Mouse (Mus musculus) myocyte (in vitro differentiated cells): ENCODE measurements around the gene Atxn2. TPM values are rescaled to one million over a fixed set of nuclear protein-coding genes. Genes with fewer than 3 reads are reported as not detected.

ENCODE experiments used
- H3K27me3 ChIP-seq: one replicate; pipeline ENCODE4 v1.6.1; 2011; ENCODE audit not compliant: control insufficient read depth, insufficient read depth, insufficient read length
- H3K36me3 ChIP-seq: one replicate; pipeline ENCODE4 v1.6.1; 2011; ENCODE audit not compliant: control insufficient read depth, insufficient read depth
- H3K4me2 ChIP-seq: one replicate; pipeline ENCODE4 v1.6.1; 2011; ENCODE audit warnings: low read depth, control low read depth
- H3K4me3 ChIP-seq: one replicate; pipeline ENCODE4 v1.5.1; 2011; ENCODE audit warnings: mild to moderate bottlenecking, control low read depth, moderate library complexity
- H3K79me2 ChIP-seq: one replicate; pipeline ENCODE4 v1.6.1; 2011; ENCODE audit not compliant: control insufficient read depth, insufficient read depth
- H3ac ChIP-seq: one replicate; pipeline ENCODE4 v1.6.1; 2011; ENCODE audit not compliant: control insufficient read depth, insufficient read length
- CEBPB ChIP-seq: IDR thresholded peaks from 2 replicates; pipeline ENCODE4 v1.6.1; 2011; ENCODE audit warnings: mild to moderate bottlenecking, moderate library complexity; ENCODE audit not compliant: poor library complexity, insufficient read depth, severe bottlenecking
- E2F4 ChIP-seq: IDR thresholded peaks from one replicate; pipeline ENCODE4 v1.6.1; 2011; ENCODE audit warnings: mild to moderate bottlenecking, control low read depth, moderate library complexity; ENCODE audit not compliant: insufficient read depth
- MAX ChIP-seq: IDR thresholded peaks from one replicate; pipeline ENCODE4 v1.6.1; 2011; ENCODE audit warnings: low read depth, mild to moderate bottlenecking, control low read depth
- MYOD1 ChIP-seq, 3 experiments: IDR thresholded peaks; one replicate each; pipeline ENCODE4 v1.6.1; 2011; ENCODE audit warnings: control low read depth in 2 of 3, low read depth in 2 of 3, mild to moderate bottlenecking in 2 of 3, moderate library complexity in 1 of 3; ENCODE audit not compliant: insufficient read length in 2 of 3, control insufficient read depth in 1 of 3
- MYOG ChIP-seq, 3 experiments: IDR thresholded peaks; one replicate each; pipeline ENCODE4 v1.6.1; 2011; ENCODE audit warnings: control low read depth in 2 of 3, low read depth in 2 of 3, mild to moderate bottlenecking in 2 of 3; ENCODE audit not compliant: insufficient read length in 2 of 3, control insufficient read depth in 1 of 3, insufficient read depth in 1 of 3
- POLR2A ChIP-seq: IDR thresholded peaks from one replicate; pipeline ENCODE4 v1.6.1; 2011; ENCODE audit warnings: low read depth, mild to moderate bottlenecking, control low read depth, moderate library complexity; ENCODE audit not compliant: insufficient read length
- POLR2AphosphoS2 ChIP-seq: IDR thresholded peaks from one replicate; pipeline ENCODE4 v1.6.1; 2011; ENCODE audit warnings: low read depth, control low read depth; ENCODE audit not compliant: insufficient read length
- REST ChIP-seq: IDR thresholded peaks from one replicate; pipeline ENCODE4 v1.6.1; 2011; ENCODE audit warnings: mild to moderate bottlenecking, control low read depth, moderate library complexity; ENCODE audit not compliant: insufficient read depth, insufficient read length
- SRF ChIP-seq: IDR thresholded peaks from one replicate; pipeline ENCODE4 v1.6.1; 2011; ENCODE audit warnings: low read depth; ENCODE audit not compliant: control insufficient read depth, insufficient read length
- TCF12 ChIP-seq: IDR thresholded peaks from one replicate; pipeline ENCODE4 v1.6.1; 2011; ENCODE audit warnings: mild to moderate bottlenecking, control low read depth; ENCODE audit not compliant: poor library complexity, insufficient read depth, severe bottlenecking
- TCF3 ChIP-seq: IDR thresholded peaks from one replicate; pipeline ENCODE4 v1.6.1; 2011; ENCODE audit warnings: low read depth, control low read depth; ENCODE audit not compliant: insufficient read length
- USF1 ChIP-seq: IDR thresholded peaks from one replicate; pipeline ENCODE4 v1.6.1; 2011; ENCODE audit warnings: low read depth, mild to moderate bottlenecking, control low read depth, moderate library complexity
- polyA plus RNA-seq: library from polyadenylated mRNA; unstranded; fragments of >200 nt; fragmentation: generic; extraction: Trizol; gene quantifications from one replicate; pipeline ENCODE4 v1.2.1, GENCODE M21; 2012; ENCODE audit warnings: missing spikeins

Gene Atxn2
- polyA plus RNA-seq, 1 experiment, result 95.3 TPM

DNA sequence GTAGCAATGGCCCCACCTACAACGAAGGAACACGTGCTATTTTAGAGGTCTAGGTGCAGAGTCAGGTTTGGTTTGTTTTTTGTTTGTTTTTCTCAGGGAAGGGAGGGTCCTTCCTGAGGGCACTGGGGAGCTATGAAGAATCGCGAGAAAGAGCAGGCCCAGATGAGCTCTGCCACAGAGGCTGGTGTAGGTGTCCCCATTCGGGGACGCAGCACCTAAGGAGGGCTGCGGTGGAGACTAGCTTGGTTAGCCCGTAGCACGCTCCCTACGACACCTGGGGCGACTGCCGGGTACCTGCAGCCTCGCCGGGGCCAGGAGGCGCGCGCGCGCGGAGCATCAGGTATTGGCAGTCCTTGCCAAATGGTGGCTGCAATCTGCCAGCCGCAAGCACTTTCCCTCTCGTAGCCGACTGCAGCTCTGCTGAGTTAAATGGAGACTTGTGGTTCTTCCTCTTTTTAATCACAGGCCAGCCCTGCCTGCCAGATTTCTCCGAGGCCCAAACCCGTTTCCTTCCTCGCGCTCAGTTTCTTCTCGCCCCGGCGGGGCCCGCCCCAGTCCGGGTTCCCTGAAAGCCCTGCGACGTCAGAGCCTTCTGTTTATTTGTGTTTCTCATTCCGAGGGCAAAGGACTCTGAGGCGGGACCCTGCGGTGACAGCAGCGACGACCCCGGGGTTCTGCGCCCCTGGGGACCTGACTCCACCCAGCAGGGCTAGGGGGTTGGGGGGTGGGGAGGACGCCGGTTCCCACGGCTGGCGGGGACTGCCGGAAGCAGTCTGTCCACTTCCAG, 127.4 kb downstream of the Atxn2 start:
- peak overlapping the region; percentile 95 for H3ac ChIP-seq
- peak overlapping the region; percentile 85 for H3K4me3 ChIP-seq
- peaks cover 27% of the 10 kb centered on the region for H3K79me2 ChIP-seq
- TF ChIP-seq CEBPB, result no peak
- no peak for TF ChIP-seq MYOG (IDR thresholded peaks at IDR 0.05; ENCODE audit: control insufficient read depth in 1 of 3, insufficient read depth in 1 of 3, insufficient read length in 2 of 3, low read depth in 2 of 3)
- TF ChIP-seq TCF12, result no peak
- no peak for TF ChIP-seq USF1
- TF ChIP-seq REST, result no peak
- TF ChIP-seq MAX, result no peak
- TF ChIP-seq POLR2A, result no peak
- no peak for TF ChIP-seq TCF3
- TF ChIP-seq E2F4, result no peak
- no peak for TF ChIP-seq MYOD1 (IDR thresholded peaks at IDR 0.05; ENCODE audit: control insufficient read depth in 1 of 3, insufficient read length in 2 of 3, low read depth in 2 of 3)
- no peak for TF ChIP-seq SRF
- TF ChIP-seq POLR2AphosphoS2, result no peak
- H3K27me3 ChIP-seq, result no peaks in the 10 kb centered on the region
- H3K36me3 ChIP-seq, result no peaks in the 10 kb centered on the region
- peak overlapping the region; percentile 75 for H3K4me2 ChIP-seq

DNA sequence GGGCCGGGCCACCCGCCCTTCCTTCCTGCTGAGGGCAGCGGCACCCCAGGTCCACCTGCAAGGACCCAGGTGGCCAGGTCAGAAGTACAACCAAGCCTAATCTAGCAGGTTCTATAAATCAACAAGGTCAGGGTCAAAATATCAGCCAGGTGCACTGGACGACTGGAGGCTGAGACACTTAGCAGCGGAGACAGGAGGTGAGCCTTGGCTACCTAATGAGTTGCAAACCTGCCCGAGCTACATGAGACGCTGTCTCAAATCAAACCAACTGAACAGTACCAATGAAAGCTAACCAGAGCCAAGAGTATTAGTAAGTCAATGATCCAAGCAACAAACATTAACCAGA, 128.0 kb downstream of the Atxn2 start:
- Histone ChIP-seq H3K36me3 (no peaks in the 10 kb centered on the region), H3K79me2 (peaks cover 24% of the 10 kb centered on the region), H3K4me2 (no peak overlapping the region), H3K27me3 (no peaks in the 10 kb centered on the region), H3ac (no peak overlapping the region), H3K4me3 (no peak overlapping the region)
- TF ChIP-seq TCF3 (no peak), SRF (no peak), E2F4 (no peak), POLR2AphosphoS2 (no peak)

DNA sequence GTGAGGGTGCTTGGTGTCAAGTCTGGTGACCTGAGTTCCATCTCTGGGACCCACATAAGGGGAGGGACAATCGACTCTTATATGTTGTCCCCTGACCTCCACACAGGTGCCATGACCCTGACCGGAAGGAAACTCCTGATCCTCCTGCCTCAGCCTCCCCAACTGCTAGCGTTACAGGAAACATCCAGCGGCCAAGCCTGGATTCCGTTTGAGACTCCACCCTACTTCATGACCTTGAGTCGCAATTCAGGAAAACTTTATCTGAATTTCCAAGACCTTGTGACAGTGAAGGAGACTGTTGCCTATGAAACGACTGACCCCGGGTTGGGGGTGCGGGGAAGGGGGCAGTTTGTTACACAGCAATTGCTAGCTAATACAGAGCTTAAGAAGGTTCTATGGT, 130.4 kb downstream of the Atxn2 start:
- no peak overlapping the region for H3K4me3 ChIP-seq
- TF ChIP-seq SRF (no peak), TCF12 (no peak), E2F4 (no peak), POLR2A (no peak), MYOD1 (IDR thresholded peaks at IDR 0.05; ENCODE audit: control insufficient read depth in 1 of 3, insufficient read length in 2 of 3, low read depth in 2 of 3) (no peak), TCF3 (no peak), MYOG (IDR thresholded peaks at IDR 0.05; ENCODE audit: control insufficient read depth in 1 of 3, insufficient read depth in 1 of 3, insufficient read length in 2 of 3, low read depth in 2 of 3) (no peak), POLR2AphosphoS2 (no peak), MAX (no peak), REST (no peak), USF1 (no peak), CEBPB (no peak)
- H3K79me2 ChIP-seq, result no peaks in the 10 kb centered on the region
- H3K27me3 ChIP-seq, result no peaks in the 10 kb centered on the region
- no peak overlapping the region for H3ac ChIP-seq
- H3K36me3 ChIP-seq, result no peaks in the 10 kb centered on the region
- no peak overlapping the region for H3K4me2 ChIP-seq

DNA sequence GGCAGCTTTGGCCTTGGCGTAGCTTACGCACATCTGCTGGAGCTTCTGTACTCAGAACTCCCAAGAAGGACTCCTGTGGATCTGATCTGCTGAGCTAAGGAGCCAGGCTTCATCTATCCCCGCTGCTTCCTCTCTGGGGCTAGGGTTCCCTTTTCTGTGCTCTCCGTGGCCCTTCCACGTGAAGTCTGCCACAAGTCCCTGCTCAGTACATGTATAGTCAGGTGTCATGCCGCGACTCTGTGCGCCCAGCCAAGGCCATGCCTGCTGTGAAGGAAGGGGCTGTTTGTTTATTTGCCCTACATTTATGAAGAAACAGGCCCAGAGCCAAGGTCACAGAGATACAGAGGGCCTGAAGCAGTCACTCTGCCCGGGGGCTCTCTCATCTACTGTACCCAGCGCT, 130.8 kb downstream of the Atxn2 start:
- Histone ChIP-seq H3K79me2 (no peaks in the 10 kb centered on the region), H3K4me2 (no peak overlapping the region), H3K36me3 (no peaks in the 10 kb centered on the region), H3ac (no peak overlapping the region), H3K27me3 (no peaks in the 10 kb centered on the region), H3K4me3 (peak overlapping the region; percentile 17)
- TF ChIP-seq USF1, result no peak
- TF ChIP-seq REST, result no peak
- no peak for TF ChIP-seq TCF12
- no peak for TF ChIP-seq MAX
- no peak for TF ChIP-seq MYOD1 (IDR thresholded peaks at IDR 0.05; ENCODE audit: control insufficient read depth in 1 of 3, insufficient read length in 2 of 3, low read depth in 2 of 3)

DNA sequence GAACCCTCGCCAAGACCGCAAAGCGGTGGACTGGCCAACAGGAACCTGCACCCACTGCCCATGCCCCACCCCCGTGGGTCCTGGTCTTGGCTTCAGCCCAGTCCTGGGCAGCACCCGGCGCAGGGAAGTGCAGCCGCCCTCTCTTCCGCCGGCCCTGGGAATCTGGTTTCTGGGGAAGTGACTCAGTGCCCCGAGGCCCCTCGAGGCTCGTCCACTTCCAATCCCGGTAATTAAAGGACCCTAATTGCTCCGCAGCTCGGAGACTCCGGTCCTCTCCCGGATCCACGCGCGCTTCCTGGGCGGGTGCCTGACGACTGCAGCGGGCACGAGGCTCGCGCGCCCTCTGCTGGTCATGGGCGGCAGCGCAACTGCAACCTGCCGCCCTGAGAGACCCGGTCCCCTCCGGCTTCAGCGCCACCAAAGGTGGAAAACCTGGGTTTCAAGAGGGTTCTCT, 131.6 kb downstream of the Atxn2 start:
- Histone ChIP-seq H3K79me2 (no peaks in the 10 kb centered on the region), H3K4me2 (peak overlapping the region; percentile 99), H3K4me3 (peak overlapping the region; percentile 17), H3ac (no peak overlapping the region), H3K27me3 (no peaks in the 10 kb centered on the region), H3K36me3 (no peaks in the 10 kb centered on the region)
- TF ChIP-seq MAX (no peak), REST (no peak), USF1 (no peak), MYOG (IDR thresholded peaks at IDR 0.05; ENCODE audit: control insufficient read depth in 1 of 3, insufficient read depth in 1 of 3, insufficient read length in 2 of 3, low read depth in 2 of 3) (peak in 1 of 3 experiments; percentile 17), MYOD1 (IDR thresholded peaks at IDR 0.05; ENCODE audit: control insufficient read depth in 1 of 3, insufficient read length in 2 of 3, low read depth in 2 of 3) (peak in 1 of 3 experiments; percentile 34), POLR2A (peak; percentile 27)
